Mouse (Mus musculus) hindbrain, embryonic 14.5 days (tissue): ENCODE measurements around the gene Trim62. TPM values are rescaled to one million over a fixed set of nuclear protein-coding genes. Genes with fewer than 3 reads are reported as not detected.

Experiments used
- ATAC-seq: fragments of 200-750 bp; cut with Nextera tagmentation; 2 replicates; pipeline ENCODE4 v1.8.0; 2017; ENCODE audit warnings: moderate number of reproducible peaks, mild to moderate bottlenecking, moderate TSS enrichment, moderate library complexity; ENCODE audit not compliant: low FRiP score
- DNase-seq: peaks from one replicate; pipeline ENCODE4 v3.0.0-alpha.2; 2015; ENCODE audit warnings: low spot score
- H3K27ac ChIP-seq: fragments of 300-500 bp; sonication (generic); 2 replicates; pipeline ENCODE4 v1.5.1; 2014; ENCODE audit warnings: mild to moderate bottlenecking, moderate library complexity
- H3K27me3 ChIP-seq: fragments of 300-500 bp; sonication (generic); 2 replicates; pipeline ENCODE4 v1.6.1; 2014; ENCODE audit warnings: mild to moderate bottlenecking, low read length, mixed read lengths; ENCODE audit not compliant: control insufficient read depth, insufficient read depth
- H3K36me3 ChIP-seq: fragments of 300-500 bp; sonication (generic); replicated peaks from 2 replicates; pipeline ENCODE4 v1.6.1; 2014; ENCODE audit not compliant: control insufficient read depth, insufficient read depth
- H3K4me1 ChIP-seq: fragments of 300-500 bp; sonication (generic); replicated peaks from 2 replicates; pipeline ENCODE4 v1.6.1; 2014; ENCODE audit warnings: antibody characterized with exemption, low read length, mixed read lengths; ENCODE audit not compliant: control insufficient read depth, insufficient read depth
- H3K4me2 ChIP-seq: fragments of 300-500 bp; sonication (generic); replicated peaks from 2 replicates; pipeline ENCODE4 v1.6.1; 2014; ENCODE audit warnings: mild to moderate bottlenecking, moderate library complexity
- H3K4me3 ChIP-seq: fragments of 300-500 bp; sonication (generic); replicated peaks from 2 replicates; pipeline ENCODE4 v1.5.1; 2014; ENCODE audit warnings: mild to moderate bottlenecking, low read length
- H3K9ac ChIP-seq: fragments of 300-500 bp; sonication (generic); 2 replicates; pipeline ENCODE4 v1.6.1; 2014
- H3K9me3 ChIP-seq: fragments of 300-500 bp; sonication (generic); 2 replicates; pipeline ENCODE4 v1.6.1; 2016; ENCODE audit warnings: low read length; ENCODE audit not compliant: control insufficient read depth
- WGBS: fragments of 180-500 bp; shearing (Covaris S2); extraction: QIAGEN DNeasy Blood & Tissue Kit; methylation state at CpG from one replicate; pipeline ENCODE4 v1.1.7; 2014; 5-methylcytosine and 5-hydroxymethylcytosine counted together
- polyA plus RNA-seq: library from polyadenylated mRNA; unstranded; fragments of >200 nt; fragmentation: Nextera tagmentation; extraction: Ambion mirVana; gene quantifications from 2 replicates; pipeline ENCODE4 v1.2.1, GENCODE M21; 2014

The Trim62 gene
- polyA plus RNA-seq, 1 experiment from 2014 or later, result 31.9 TPM

GRCm38 (mm10) chr4:128878901-128879491 is 4.4 kb upstream of the Trim62 start:
- H3K9me3 ChIP-seq, result no peaks in the 10 kb centered on the region
- H3K36me3 ChIP-seq, result no peaks in the 10 kb centered on the region
- 15% methylated on average over 13 of the region's 13 CpGs for WGBS
- H3K4me1 ChIP-seq, result peaks cover 24% of the 10 kb centered on the region
- no peak for ATAC-seq
- H3K27me3 ChIP-seq, result no peaks in the 10 kb centered on the region
- H3K27ac ChIP-seq, result no peak overlapping the region
- H3K4me2 ChIP-seq, result peak overlapping the region; percentile 17; the same call in 1 of the 2 replicates
- H3K9ac ChIP-seq, result no peak overlapping the region
- DNase-seq, result no peak
- H3K4me3 ChIP-seq, result no peak overlapping the region

- Histone ChIP-seq H3K4me1 (peaks cover 38% of the 10 kb centered on the region), H3K9me3 (no peaks in the 10 kb centered on the region), H3K27ac (peak overlapping the region; percentile 84), H3K9ac (peak overlapping the region; percentile 86), H3K4me2 (peak overlapping the region; percentile 88), H3K4me3 (peak overlapping the region; percentile 88), H3K27me3 (no peaks in the 10 kb centered on the region), H3K36me3 (0 out of 2 replicates have a peak, but pooled peaks cover under 1% of the 10 kb centered on the region)
- DNase-seq (no peak), ATAC-seq (peak; percentile 40)
- under 1% methylated on average over 84 of the region's 94 CpGs for WGBS
Observed at GRCm38 (mm10) chr4:128883801-128884710, 676 bp downstream of the Trim62 start.

GRCm38 (mm10) chr4:128884711-128885095 is 1.3 kb downstream of the Trim62 start:
- Histone ChIP-seq H3K9ac (peak overlapping the region; percentile 86), H3K4me1 (peaks cover 32% of the 10 kb centered on the region), H3K9me3 (no peaks in the 10 kb centered on the region), H3K27ac (peak overlapping the region; percentile 84; the same call in 1 of the 2 replicates), H3K4me3 (peak overlapping the region; percentile 88), H3K27me3 (no peaks in the 10 kb centered on the region), H3K36me3 (0 out of 2 replicates have a peak, but pooled peaks cover 3% of the 10 kb centered on the region), H3K4me2 (peak overlapping the region; percentile 88)
- ATAC-seq (no peak), DNase-seq (no peak)
- 57% methylated on average over 5 of the region's 5 CpGs for WGBS

GRCm38 (mm10) chr4:128885540-128885939 is 2.2 kb downstream of the Trim62 start:
- no peak overlapping the region for H3K4me3 ChIP-seq
- ATAC-seq (no peak), DNase-seq (no peak)

GRCm38 (mm10) chr4:128886571-128886970 is 3.2 kb downstream of the Trim62 start:
- H3K4me2 ChIP-seq, result peak overlapping the region; percentile 25
- ATAC-seq, result no peak
- H3K27ac ChIP-seq, result 0 out of 2 replicates have a peak overlapping the region, but pooled peaks have one; percentile 21
- no peaks in the 10 kb centered on the region for H3K9me3 ChIP-seq
- no peak for DNase-seq
- 0 out of 2 replicates have a peak, but pooled peaks cover 3% of the 10 kb centered on the region for H3K36me3 ChIP-seq
- no peaks in the 10 kb centered on the region for H3K27me3 ChIP-seq
- H3K9ac ChIP-seq, result no peak overlapping the region; the same call in 1 of the 2 replicates
- H3K4me3 ChIP-seq, result no peak overlapping the region
- peaks cover 40% of the 10 kb centered on the region for H3K4me1 ChIP-seq
- 31% methylated on average over 5 of the region's 5 CpGs for WGBS

More at GRCm38 (mm10) chr4:128885540-128885939, 2.2 kb downstream of the Trim62 start:
- Histone ChIP-seq H3K27me3 (no peaks in the 10 kb centered on the region), H3K4me2 (peak overlapping the region; percentile 88), H3K4me1 (peaks cover 35% of the 10 kb centered on the region), H3K9me3 (no peaks in the 10 kb centered on the region), H3K36me3 (0 out of 2 replicates have a peak, but pooled peaks cover 3% of the 10 kb centered on the region), H3K9ac (no peak overlapping the region), H3K27ac (no peak overlapping the region)
- WGBS, result 96% methylated on average over 8 of the region's 8 CpGs

- Histone ChIP-seq H3K4me1 (peaks cover 40% of the 10 kb centered on the region), H3K36me3 (0 out of 2 replicates have a peak, but pooled peaks cover 3% of the 10 kb centered on the region), H3K27me3 (no peaks in the 10 kb centered on the region), H3K4me2 (peak overlapping the region; percentile 25), H3K27ac (peak overlapping the region; percentile 21; the same call in 1 of the 2 replicates), H3K9ac (no peak overlapping the region; the same call in 1 of the 2 replicates), H3K9me3 (no peaks in the 10 kb centered on the region), H3K4me3 (no peak overlapping the region)
- DNase-seq (no peak), ATAC-seq (no peak)
- 61% methylated on average over 10 of the region's 10 CpGs for WGBS
Observed at GRCm38 (mm10) chr4:128887026-128887425, 3.6 kb downstream of the Trim62 start.

GRCm38 (mm10) chr4:128887641-128888091 is 4.3 kb downstream of the Trim62 start:
- H3K9me3 ChIP-seq, result no peaks in the 10 kb centered on the region
- peak overlapping the region; percentile 21; the same call in 1 of the 2 replicates for H3K27ac ChIP-seq
- peak overlapping the region; percentile 25; the same call in 1 of the 2 replicates for H3K4me2 ChIP-seq
- H3K9ac ChIP-seq, result 0 out of 2 replicates have a peak overlapping the region, but pooled peaks have one; percentile 14
- H3K4me3 ChIP-seq, result no peak overlapping the region
- H3K36me3 ChIP-seq, result 0 out of 2 replicates have a peak, but pooled peaks cover 3% of the 10 kb centered on the region
- ATAC-seq, result no peak
- DNase-seq, result no peak
- no peaks in the 10 kb centered on the region for H3K27me3 ChIP-seq
- 23% methylated on average over 9 of the region's 9 CpGs for WGBS
- peaks cover 40% of the 10 kb centered on the region for H3K4me1 ChIP-seq

- Histone ChIP-seq H3K4me3 (no peak overlapping the region), H3K4me2 (0 out of 2 replicates have a peak overlapping the region, but pooled peaks have one; percentile 25), H3K9ac (no peak overlapping the region), H3K9me3 (no peaks in the 10 kb centered on the region), H3K36me3 (0 out of 2 replicates have a peak, but pooled peaks cover 3% of the 10 kb centered on the region), H3K27ac (no peak overlapping the region), H3K4me1 (peaks cover 40% of the 10 kb centered on the region), H3K27me3 (no peaks in the 10 kb centered on the region)
- no peak for ATAC-seq
- no peak for DNase-seq
- WGBS, result 89% methylated on average over 6 of the region's 6 CpGs
Observed at GRCm38 (mm10) chr4:128888436-128888990, 5.1 kb downstream of the Trim62 start.
